9 mouse cellular contexts compared by ENCODE assay signal in the genomic region with DNA sequence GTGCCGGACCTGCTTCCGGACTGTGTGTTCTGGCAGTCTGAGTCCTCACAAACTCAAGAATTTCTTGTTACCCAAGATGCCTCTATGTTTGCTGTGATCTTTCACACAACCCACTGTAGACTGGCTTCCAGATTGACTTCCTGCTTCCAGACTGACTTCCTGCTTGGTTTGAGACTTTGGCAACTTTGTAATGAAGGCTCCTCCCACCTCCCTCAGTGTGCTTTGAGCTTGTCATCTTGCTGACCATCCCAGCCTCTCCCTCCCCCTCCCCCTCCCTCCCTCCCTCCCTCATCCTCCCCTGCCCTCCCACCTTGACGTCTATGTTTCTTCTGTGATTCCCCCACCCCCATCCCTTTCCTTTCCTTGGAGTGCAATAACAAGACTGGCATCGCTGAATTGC.
"Had no signal": no experiment of that assay in that cellular context is flagged by ENCODE, and none has a peak within 500 bp of the region (broad histone marks: within the 10 kb centered on the region; RNA-seq: fewer than 3 reads in every experiment).

No protein-coding gene starts in this region.

- H3K9ac ChIP-seq: limb, embryonic 15.5 days; liver, embryonic 12.5 days; lung, embryonic 14.5 days; midbrain, embryonic 12.5 days had no signal

- DNase-seq: lung, embryonic 14.5 days; lung, postnatal 14 days; thymus, postnatal 4 days had no signal

- H3K4me2 ChIP-seq: limb, embryonic 15.5 days; liver, embryonic 12.5 days; lung, embryonic 14.5 days; midbrain, embryonic 12.5 days had no signal

- H3K27ac ChIP-seq: left cerebral cortex, adult 2 months; limb, embryonic 15.5 days; liver, embryonic 12.5 days; midbrain, embryonic 12.5 days; stomach, postnatal 0 days had no signal

- H3K9me3 ChIP-seq: limb, embryonic 15.5 days; liver, embryonic 12.5 days had no signal

- H3K36me3 ChIP-seq: limb, embryonic 15.5 days; liver, embryonic 12.5 days; midbrain, embryonic 12.5 days had no signal

- H3K4me3 ChIP-seq: left cerebral cortex, adult 2 months; limb, embryonic 15.5 days; liver, embryonic 12.5 days; midbrain, embryonic 12.5 days had no signal

- ATAC-seq: intestine, postnatal 0 days; liver, embryonic 12.5 days had no signal

- H3K4me1 ChIP-seq: liver, embryonic 12.5 days had no signal
